Mouse (Mus musculus) lung, postnatal 4 days (tissue): ENCODE measurements around the gene Gnaq.

ENCODE experiments used
- DNase-seq, 2 experiments: peaks; one replicate each; pipeline ENCODE4 v3.0.0; 2021

The Gnaq gene

DNA sequence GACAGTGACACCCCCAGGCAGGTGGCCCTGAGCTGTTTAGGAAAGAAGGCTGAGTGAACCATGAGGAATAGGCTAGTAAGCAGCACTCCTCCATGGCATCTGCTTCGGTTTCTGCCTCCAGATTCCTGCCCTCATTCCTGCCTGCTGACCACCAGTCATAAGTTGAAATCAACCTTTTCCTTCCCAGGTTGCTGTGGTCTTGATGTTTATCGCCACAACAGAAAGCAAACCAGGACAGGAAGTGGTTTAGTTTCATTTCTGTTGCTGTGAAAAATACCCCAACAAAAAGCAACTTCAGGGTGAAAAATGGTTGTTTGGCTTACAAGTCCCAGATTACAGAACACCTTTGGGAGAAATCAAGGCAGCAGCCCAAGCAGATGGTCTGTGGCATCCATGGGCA lies 249.8 kb downstream of the Gnaq start:
- DNase-seq, result no peak

DNA sequence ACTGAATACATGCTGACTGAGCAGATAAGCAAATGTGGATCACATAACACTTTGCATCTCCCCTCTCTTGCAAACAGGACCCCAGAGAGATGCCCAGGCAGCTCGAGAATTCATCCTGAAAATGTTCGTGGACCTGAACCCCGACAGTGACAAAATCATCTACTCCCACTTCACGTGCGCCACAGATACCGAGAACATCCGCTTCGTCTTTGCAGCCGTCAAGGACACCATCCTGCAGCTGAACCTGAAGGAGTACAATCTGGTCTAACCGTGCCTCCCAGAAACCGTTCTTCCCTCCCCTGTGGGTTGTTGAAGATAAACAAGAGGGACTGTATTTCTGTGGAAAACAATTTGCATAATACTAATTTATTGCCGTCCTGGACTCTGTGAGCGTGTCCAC lies 250.5 kb downstream of the Gnaq start:
- DNase-seq, result no peak

DNA sequence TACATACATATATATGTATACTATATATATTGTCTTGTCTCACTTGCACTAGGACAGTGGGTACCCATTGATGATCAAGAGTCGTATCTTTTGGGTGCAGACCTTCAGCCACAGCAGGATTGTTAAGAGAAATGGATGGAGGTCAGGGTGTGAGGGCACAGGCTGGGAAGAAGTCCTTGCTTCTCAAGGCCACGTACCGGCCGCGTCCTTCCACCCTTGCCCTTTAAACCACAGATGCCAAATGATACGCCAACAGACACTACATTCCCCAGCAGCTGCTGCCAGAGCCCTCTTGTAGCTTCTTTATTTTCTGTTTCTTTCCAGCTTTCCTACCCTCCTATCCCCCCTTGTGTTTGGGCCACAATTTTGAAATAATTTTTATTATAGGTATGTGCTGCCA lies 251.5 kb downstream of the Gnaq start:
- DNase-seq, result no peak

DNA sequence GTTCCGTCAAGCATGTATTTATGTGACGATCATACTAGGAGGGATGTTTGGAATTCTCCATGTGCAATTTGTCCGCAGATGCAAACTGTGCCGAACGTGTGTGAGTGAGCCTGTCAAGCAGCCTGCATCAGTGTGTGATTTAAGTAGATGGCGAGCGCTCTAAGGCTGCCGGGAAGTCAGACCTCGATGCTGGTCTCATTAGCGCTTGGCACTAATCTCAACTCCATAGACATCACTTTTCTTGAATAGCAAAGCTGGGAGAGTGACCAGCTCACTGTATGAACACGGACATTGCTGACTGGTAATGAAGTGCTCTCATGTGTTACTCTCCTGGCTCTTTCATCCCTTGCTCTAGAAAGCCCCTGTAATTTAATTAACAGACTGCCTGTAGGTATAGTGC lies 252.3 kb downstream of the Gnaq start:
- DNase-seq, result no peak

DNA sequence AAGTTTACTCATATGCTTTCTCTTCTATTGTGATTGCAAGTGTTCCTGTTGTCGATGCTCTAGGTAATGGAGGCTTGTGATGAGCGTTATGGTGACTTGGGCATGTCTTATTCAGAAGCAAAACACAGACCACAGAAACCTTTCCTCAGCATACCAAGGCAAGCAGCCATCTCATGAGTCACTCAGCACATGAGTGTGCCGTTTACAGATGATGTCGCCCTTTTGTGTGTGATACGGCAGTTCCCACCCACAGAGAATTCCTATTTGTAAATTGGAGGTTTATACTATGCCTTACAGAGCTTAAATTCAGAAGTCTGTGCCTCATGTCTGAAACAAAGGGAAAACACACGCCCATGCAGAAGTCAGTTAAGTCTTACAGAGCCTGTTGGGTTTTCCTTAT lies 253.9 kb downstream of the Gnaq start:
- DNase-seq, result no peak

DNA sequence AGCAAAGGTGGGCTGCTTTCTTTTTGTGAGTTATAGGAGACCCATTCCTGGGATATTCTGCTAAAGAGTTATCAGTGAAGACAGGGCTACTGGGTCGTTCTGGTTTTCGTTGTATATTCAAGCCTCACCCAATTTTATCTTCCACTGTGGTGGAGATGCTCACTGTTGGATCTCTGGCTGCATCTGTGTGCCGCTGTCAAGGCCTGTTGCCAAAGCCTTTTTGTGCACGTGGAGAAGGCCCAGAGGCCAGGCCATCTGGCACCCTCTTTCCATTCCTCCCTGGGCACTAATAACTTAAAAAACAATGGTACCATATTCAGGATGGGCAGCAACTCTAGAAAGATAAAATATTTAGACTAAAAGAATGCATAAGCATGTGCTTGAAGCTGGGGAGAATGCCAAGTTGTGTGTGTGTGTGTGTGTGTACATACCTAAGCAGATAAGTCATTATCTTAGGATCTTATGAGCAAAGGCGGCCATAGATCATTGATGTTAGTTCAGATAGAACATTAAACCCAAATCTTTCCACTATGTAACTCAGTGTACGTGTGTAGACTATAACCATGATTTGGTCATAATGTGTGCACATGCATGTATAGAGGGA lies 257.7 kb downstream of the Gnaq start:
- no peak for DNase-seq

DNA sequence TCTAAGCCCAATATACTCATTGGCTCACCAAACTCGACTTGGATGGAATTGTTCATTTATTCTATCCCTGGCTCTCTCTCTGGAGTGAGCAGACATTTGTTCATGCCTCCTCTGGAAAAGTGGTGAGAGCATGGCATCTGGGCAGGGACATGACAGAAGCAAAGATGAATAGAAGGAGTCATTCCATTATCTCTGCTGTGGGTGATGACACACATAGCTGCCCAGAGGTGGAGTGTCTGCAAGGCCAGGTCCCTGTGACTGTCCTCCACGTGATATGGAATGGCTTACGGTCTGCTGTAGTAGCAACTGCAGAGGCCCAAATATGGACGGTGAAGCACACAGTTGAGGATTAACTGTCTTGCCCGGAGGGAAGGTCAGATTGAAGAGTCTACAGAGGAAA lies 261.8 kb downstream of the Gnaq start:
- no peak for DNase-seq

DNA sequence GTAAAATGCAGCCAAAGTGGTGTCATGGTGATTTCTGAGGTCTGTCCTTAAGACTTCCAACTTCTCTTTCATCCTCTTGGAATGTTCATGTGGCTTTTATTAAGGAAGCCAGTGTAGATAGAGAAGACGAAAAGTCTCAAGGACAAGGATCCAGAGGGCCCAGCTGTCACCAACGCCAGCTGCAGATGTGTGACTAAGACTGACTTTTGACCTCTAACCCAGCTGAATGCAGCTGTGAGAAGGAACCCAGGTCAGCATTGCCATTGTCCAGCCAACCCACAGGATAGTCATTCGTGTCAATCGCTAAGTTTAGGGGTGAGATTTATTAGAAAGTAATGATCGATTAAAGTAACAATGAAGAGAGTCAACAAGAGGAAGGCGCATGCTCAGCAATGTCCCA lies 270.5 kb downstream of the Gnaq start:
- DNase-seq, result peak in 1 of 2 experiments; percentile 36

DNA sequence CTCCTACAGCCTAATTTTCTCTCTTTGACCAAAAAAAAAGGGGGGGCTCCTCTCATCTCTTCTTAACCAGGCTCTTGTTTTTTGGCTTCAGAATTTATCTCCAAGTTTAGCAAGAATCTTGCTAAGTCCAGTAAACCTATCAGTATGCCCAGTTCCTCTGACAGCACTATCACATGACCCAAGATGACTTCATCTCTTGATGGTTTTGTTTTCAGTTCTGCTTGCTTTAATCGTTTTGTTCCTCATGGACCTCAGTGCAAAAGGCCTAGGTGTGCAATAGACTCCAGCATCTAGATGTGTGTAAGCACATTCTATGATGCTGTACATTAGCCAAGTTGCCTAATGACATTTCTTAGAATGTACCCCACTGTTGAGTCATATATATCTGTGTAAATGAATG lies 275.1 kb downstream of the Gnaq start:
- no peak for DNase-seq

DNA sequence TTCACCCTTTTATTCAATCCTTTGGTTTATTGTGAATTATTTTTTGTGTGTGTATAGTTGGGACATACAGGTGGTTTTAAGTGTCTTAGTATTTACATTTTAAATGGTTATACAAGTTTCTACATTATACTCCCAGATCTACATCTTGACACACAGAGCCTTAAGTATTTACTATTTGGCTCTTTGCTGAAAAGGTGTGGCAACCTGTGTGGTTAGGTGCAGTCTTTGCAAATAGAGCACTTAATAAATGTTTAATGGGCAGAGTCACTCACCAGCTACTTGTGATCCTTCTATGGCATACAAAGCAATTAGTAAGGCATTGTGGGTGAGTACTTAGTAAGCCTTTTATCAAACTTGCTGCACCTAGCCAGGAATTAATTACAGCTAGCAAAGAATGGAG lies 278.7 kb downstream of the Gnaq start:
- DNase-seq, result no peak

DNA sequence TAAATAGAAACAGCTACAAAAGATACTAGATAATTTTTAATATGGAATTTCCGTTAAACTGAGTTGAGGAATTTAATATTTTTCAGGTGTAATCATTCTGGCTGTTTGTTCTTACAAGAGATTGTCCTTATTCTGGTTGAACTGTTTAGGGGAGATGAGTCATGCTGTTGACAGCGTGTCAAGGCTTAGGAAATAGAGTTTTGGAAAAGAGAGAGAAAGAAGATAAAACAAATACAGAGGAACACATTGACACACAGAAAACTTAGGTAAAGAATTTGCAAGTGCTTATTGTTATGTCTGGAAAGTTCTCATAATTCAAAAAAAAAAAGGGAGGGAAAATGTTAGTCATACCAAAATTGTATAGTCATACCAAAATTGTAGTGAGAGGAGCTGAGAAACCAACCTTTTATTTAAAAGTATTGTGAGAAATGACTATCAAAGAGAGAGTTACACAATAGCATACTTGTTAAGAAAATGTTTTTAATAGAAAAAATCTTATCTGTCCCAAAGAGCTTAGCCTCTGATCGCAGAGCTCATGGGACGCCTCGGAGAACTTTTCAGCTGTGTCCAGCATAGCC lies 285.5 kb downstream of the Gnaq start:
- DNase-seq, result no peak

DNA sequence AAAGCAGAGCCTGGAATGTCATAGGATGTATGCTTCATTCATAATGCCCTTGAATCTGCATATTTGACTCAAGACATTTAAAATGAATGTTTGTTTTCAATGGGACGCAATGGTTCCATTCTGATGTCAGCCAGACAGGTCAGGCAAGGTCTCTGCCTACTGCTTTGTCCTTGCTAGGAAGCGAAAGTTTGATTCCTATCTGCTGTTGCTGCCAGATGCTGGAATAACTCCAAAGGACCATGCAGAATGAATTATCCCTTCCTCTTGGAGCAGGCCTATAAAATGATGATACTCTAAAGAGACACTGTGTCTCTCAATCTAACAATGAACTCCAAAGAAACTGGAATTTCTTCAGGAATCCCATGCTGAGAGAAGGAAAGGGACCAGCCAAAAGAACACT lies 293.0 kb downstream of the Gnaq start:
- no peak for DNase-seq

DNA sequence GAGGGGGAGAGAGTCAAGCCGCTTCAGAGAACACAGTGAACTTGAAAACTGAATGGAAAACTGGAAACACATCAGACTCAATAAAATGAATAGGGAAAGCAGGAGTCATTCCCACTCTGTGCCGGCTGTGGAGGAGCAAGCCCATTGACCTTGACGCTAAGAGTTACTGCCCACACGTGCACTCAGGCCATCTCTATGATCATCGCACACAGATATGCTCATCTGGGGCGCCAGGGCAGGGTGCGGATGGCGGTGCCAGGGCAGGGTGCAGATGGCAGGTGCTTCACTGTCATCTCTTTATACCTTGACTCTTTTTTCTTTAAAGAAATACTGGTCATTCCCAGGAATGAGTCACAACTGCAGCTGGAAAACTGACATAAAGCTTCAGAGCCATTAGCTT lies 298.7 kb downstream of the Gnaq start:
- DNase-seq, result no peak

DNA sequence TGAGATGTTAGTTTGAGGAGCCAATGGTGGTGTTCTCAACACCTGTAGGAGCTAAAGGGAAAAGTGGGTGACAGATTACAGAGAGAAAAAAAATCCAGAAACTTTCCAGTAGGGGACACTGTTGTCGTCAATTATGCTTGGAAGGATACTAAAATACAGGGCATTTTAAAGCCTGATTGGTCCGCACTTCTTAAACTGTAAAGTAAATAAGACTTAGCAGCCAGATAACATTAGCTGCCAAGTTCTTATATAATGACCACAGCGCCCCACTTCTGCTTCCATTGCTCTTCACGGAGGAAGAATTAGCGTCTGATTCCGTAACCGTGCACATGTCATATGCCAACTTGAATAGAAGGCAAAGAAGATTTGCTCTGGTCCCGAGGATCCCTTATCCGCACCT lies 302.2 kb downstream of the Gnaq start:
- DNase-seq, result peak; percentile 23 to 27

DNA sequence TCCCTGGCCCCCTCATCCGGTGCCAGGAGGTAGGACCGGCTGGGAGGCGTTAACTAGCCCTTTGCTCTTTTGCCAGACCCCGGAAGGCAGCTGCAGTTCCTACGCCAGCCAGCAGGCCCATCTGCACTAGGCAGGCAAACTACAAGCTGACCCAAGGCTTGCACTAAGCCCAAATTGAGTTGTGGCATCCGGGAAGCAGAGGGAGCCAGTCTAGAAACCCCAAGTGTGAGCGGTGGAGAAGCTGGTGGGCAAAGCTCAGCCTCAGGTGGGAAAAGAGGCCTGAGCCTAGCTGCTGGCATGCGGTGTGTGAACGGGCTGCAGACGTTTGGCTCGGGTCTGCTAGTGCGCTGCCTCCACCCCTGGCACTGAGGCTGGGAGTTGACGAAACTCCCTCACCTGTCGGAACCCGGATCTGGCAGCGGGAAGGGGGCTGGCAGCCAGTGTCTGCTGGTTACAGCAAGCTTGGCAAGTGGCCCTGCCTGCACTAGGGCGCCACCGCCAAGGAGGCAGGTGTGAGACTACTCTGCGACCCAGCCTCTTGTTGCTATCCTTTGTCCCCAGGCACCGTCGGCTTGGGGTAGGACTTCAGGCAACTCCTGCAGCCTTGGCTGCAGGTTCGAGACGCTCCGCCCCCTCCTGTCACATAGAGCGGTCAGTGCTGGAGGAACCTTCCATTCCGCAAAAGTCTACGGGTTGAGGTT lies 303.1 kb downstream of the Gnaq start, which contains the start of gene Gna14:
TSS of gene Gna14 (plus strand) at position 232 of the 701 bp plus-strand sequence.
- DNase-seq, result peak; percentile 88

DNA sequence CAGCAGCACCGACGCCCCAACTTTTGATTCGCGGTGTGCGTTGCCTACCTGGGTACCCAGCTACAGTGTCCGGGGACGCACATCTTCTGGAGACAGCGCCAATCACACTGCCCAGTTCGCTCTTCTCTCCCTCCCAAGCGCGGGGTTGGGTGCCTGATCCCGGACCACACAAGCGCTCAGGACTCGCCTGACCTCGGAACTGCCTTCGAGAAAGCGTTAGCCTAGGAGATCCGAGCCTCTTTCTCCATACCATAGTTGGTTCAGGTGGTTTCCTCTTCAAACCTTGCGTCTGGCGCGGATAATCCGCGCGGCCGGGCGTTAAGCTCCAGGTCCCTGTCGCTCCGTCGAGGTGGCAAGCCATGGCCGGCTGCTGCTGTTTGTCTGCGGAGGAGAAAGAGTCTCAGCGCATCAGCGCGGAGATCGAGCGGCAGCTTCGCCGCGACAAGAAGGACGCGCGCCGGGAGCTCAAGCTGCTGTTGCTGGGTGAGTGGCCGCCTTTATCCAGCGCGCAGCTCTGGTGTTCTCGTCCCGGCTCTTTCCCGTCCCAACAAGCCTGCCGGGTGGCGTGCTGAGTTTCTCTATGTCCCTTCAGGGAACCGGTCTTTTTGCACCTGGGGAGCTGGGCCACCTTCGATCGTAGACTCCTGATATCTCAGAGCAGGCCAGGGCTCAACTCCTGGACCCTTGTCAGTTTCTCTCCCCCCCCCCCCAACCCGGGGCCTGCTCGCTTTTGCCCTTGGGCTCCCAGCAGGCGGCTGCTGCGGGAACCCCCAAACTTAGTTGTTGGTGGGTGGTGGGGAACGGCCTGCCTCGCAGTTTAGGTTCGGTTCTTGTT lies 303.9 kb downstream of the Gnaq start:
- peak; percentile 33 to 55 for DNase-seq
